Mouse (Mus musculus) megakaryocyte, embryonic 14.5 days (primary cell): ENCODE results near the gene Rab2b.

Experiments
- FLI1 ChIP-seq: IDR thresholded peaks from 2 replicates; pipeline ENCODE4 v1.6.1; 2012; ENCODE audit warnings: low read length, inconsistent platforms, mixed read lengths
- GATA1 ChIP-seq: IDR thresholded peaks from 3 replicates; pipeline ENCODE4 v1.6.1; 2012; ENCODE audit warnings: mixed read lengths, low read length, inconsistent platforms, borderline replicate concordance

- TF ChIP-seq GATA1 = no peak
- TF ChIP-seq FLI1 = no peak
Observed at GRCm38 (mm10) chr14:52277210-52277609, 2.1 kb downstream of the Rab2b start.
